Mouse (Mus musculus) adrenal gland, adult (tissue): Measurements from ENCODE around the gene Tmc5.

Experiments
- DNase-seq, 2 experiments: peaks; one replicate each; pipeline ENCODE4 v3.0.0; 2022 to 2023; ENCODE audit warnings: low spot score in 1 of 2; ENCODE audit not compliant: inconsistent age in 2 of 2

Tmc5 gene

DNA sequence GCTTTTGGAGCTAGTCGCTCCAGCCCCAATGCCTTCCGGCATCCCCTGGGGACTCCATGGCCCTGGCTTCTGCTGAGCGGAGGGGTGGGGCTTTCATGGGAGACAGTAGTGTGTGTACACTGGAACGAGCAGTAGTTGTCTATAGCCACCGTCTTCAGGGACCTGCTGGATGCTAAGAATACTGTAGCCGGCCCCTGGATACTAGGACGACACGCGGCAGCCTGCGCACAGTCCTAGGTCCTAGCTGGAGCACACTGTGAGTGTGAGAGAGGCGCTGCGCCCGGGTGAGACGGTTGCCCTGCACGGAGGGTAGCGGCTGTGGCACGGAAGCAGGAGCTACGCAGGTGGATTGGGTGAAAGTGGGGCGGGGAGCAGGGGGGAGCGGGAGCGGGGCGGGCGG is at the start of gene Tmc5:
Gene Tmc5, plus strand, starts transcription at position 97 of the 400 bp plus-strand sequence.
- DNase-seq: no peak

- DNase-seq: no peak
Measured at GRCm38 (mm10) chr7:118547451-118547850, 49.6 kb upstream of the Tmc5 start.

DNA sequence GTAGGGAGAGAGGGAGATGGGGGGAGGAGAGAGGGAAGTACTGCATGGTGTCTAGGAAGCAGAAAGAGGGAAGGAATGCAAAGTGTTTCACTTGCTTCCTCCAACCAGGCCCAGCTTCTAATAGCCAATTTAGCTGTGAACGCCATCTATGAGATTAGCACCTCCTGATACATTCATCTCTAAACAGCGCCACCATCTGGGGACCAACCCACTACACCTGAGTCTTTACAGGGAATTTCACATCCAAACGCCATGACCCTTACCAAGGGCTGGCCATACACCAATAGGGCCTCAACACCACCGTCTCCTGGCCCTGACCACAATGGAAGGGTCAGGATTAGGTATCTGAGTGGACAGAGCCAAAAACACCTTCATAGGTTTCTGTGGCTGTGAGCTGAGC is 43.2 kb upstream of the Tmc5 start:
- DNase-seq: no peak

- no peak for DNase-seq
Measured at GRCm38 (mm10) chr7:118554290-118554689, 42.8 kb upstream of the Tmc5 start.

DNA sequence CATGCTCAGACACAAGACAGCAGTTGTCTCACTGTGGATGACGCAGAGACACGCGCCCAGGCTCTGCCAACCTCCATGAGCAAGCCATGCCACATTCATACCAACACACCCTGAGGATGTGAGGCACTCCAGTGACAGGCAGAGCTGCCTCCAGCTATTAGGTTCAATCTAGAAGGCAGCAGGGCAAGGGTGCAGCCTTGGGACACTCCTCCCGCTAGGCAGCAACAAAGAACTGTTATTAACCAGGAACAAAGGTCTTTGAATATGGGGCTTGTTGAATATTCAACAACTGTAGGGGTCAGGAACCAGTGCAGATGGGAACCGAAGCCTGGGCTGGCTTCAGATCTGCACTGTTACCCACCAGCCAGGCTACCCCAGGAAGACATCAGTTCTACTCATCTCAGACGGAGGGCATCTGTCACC is 28.0 kb upstream of the Tmc5 start:
- DNase-seq: no peak

DNA sequence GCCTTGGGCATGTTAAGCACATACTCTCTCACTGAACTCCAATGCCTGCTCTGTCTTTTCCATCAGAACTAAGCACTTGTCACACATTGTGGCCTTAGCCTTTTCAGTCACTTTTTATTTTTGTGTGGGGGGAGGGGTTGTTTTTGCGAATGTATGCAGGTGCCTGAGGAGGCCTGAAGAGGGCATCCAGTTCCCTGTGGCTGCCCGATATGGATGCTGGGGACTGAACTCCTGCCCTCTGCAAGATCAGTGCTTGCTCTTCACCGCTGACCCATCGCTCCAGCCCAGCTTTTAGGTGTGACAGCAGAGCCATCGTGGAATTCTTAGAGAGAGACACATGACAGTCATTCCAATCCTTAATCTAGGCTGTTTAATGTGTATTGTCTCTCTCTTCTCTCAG is 25.7 kb upstream of the Tmc5 start:
- DNase-seq: no peak

GRCm38 (mm10) chr7:118572039-118572438 is 25.1 kb upstream of the Tmc5 start:
- no peak for DNase-seq

DNA sequence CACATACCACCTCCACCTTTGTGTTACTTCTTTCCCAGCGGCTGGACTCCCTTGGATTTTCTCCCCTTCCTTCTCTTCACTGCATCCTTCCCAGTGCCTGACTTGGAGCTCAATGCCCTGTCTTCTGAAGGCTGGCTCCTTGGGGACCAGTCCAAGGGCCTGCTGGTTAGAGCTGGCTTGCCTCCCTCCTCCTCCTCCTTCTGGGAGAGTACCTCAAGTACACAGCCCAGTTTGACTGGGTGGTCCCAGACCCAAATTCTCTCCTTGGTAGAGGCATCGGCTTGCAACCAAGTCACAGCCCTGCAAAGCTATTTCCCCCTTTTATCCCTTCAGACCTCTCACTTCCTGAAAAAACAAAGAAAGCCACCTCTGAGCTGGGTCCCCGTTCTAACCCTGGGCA is 18.8 kb upstream of the Tmc5 start:
- no peak for DNase-seq

GRCm38 (mm10) chr7:118579938-118580337 is 17.2 kb upstream of the Tmc5 start:
- no peak for DNase-seq

- DNase-seq: no peak
Measured at GRCm38 (mm10) chr7:118583821-118584220, 13.3 kb upstream of the Tmc5 start.

DNA sequence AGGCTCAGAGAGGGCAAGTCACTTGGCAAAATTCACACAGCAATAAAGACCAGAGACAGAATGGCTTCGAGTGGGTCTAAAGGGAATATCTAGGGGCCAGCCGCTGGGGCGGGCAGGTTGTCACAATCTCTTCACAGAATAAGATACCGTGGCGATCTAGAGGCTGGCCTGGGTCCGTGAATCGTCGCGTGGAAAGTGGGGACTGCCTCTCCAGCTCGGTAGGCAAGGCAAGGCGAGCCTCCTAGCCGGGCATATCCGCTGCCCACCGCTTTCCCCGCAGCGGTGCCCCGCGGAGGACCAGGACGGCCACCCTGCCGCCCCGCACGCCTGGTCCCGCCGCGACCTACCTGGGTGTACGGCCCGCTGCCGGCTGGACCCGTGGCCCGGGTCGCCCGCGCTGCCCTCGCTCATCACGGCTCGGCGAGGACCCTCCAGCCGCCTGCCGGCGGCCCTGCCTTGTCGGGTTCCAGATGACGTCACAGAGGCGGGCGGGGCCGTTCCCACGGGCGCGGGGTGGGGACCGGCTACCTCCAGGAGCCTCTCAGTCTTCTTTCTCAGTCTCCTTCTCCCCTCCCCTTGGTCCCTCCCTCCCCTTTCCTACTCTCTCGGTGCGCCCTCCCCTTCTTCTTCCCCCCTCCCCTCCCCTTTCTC is 12.7 kb upstream of the Tmc5 start, which contains the start of gene Tmc7:
Gene Tmc7, minus strand, starts transcription at position 480 of the 651 bp plus-strand sequence.
- peak; percentile 43 to 71 for DNase-seq

GRCm38 (mm10) chr7:118584926-118585325 is 12.2 kb upstream of the Tmc5 start:
- no peak for DNase-seq

- DNase-seq: peak; percentile 41 to 50
Measured at GRCm38 (mm10) chr7:118585856-118586255, 11.2 kb upstream of the Tmc5 start.

- DNase-seq: no peak
Measured at GRCm38 (mm10) chr7:118590726-118591305, 6.3 kb upstream of the Tmc5 start.

DNA sequence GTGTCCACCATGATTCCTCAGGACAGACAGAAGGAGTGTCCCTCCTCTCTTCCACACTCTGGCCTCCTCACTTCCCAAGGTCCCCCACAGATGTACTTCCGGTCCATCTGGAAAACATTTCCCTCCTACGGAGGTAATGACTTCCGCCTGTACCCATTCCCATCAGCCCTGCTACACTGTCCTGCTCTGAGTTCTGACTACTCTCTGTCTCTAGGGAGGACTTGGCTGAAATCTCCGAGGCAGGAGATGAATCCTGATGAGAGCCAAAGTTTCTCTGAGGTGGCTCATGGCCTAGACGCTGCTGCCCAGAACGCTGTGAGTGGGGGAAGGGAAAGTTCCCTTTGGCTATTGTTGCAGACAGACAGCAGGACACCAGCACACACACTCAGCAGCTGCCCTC is 5.0 kb upstream of the Tmc5 start:
- DNase-seq: no peak

GRCm38 (mm10) chr7:118593567-118594407 is 3.3 kb upstream of the Tmc5 start:
- DNase-seq: no peak

- no peak for DNase-seq
Measured at GRCm38 (mm10) chr7:118594611-118595010, 2.5 kb upstream of the Tmc5 start.

- peak; percentile 85 to 97 for DNase-seq
Measured at GRCm38 (mm10) chr7:118595228-118595627, 1.9 kb upstream of the Tmc5 start.

DNA sequence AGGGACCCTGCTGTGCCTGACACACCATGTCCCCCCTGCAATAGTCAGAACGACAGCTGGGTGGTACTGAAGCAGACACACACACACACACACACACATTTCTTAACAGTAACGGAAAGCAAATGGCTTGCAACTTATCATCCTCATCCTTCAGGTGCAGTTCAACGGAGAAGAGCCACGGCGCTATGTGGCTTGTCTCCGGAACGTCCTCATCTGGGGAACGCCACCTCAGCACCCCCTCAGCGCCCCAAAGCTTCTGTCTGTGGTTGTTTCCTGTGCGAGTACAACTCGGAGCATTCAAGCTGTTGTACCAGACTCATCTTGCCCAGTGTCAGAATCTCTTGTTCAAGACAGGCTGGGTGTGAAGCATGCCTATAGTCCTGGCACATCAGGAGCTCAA is 826 bp upstream of the Tmc5 start:
- no peak for DNase-seq

- no peak for DNase-seq
Measured at GRCm38 (mm10) chr7:118599954-118600631, 3.0 kb downstream of the Tmc5 start.

DNA sequence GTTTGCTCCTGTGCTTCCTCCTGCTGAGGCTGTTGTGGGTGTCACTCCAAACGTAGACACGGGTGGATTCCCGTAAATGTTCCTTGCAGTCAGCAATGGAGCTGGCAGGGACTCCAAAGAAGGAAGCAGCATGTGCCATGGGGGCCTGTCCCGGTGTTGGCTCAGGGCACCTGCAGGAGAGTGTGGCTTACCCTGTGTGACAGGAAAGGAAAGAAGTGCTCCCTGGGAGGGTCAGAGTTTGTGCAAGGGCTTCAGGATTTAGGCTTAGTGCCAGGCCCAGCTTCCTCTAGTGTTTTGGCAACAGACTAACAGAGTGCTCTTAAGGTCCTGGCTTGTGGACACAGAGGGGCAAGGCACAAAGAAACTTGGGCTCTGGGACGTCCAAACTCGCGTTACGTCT is 7.7 kb downstream of the Tmc5 start:
- DNase-seq: no peak
